Mouse (Mus musculus) forebrain, embryonic 15.5 days (tissue): Measurements from ENCODE around the gene St8sia1. TPM values are rescaled to one million over a fixed set of nuclear protein-coding genes. Genes with fewer than 3 reads are reported as not detected.
A peak's percentile ranks its signal among the peaks of the same experiment; 100 is the strongest.

Source experiments
- ATAC-seq: fragments of 200-750 bp; cut with Nextera tagmentation; replicated peaks from 2 replicates; pipeline ENCODE4 v1.8.0; 2017; ENCODE audit warnings: mild to moderate bottlenecking, moderate TSS enrichment, moderate library complexity
- H3K27ac ChIP-seq: fragments of 300-500 bp; sonication (generic); replicated peaks from 2 replicates; pipeline ENCODE4 v1.5.1; 2015; ENCODE audit warnings: mild to moderate bottlenecking, inconsistent platforms
- H3K27me3 ChIP-seq: fragments of 300-500 bp; sonication (generic); 2 replicates; pipeline ENCODE4 v1.6.1; 2015; ENCODE audit warnings: inconsistent platforms
- H3K36me3 ChIP-seq: fragments of 300-500 bp; sonication (generic); 2 replicates; pipeline ENCODE4 v1.6.1; 2015; ENCODE audit warnings: mild to moderate bottlenecking, inconsistent platforms
- H3K4me1 ChIP-seq: fragments of 300-500 bp; sonication (generic); 2 replicates; pipeline ENCODE4 v1.6.1; 2015; ENCODE audit warnings: inconsistent platforms
- H3K4me2 ChIP-seq: fragments of 300-500 bp; sonication (generic); replicated peaks from 2 replicates; pipeline ENCODE4 v1.6.1; 2015; ENCODE audit warnings: mild to moderate bottlenecking, inconsistent platforms
- H3K4me3 ChIP-seq: fragments of 300-500 bp; sonication (generic); 2 replicates; pipeline ENCODE4 v1.5.1; 2015; ENCODE audit warnings: mild to moderate bottlenecking, inconsistent platforms
- H3K9ac ChIP-seq: fragments of 300-500 bp; sonication (generic); replicated peaks from 2 replicates; pipeline ENCODE4 v1.6.1; 2015; ENCODE audit warnings: mild to moderate bottlenecking, inconsistent platforms
- H3K9me3 ChIP-seq: fragments of 300-500 bp; sonication (generic); 2 replicates; pipeline ENCODE4 v1.6.1; 2016; ENCODE audit warnings: inconsistent platforms
- WGBS: fragments of 180-500 bp; shearing (Covaris S2); methylation state at CpG from one replicate; pipeline ENCODE4 v1.1.7; 2015; ENCODE audit warnings: mixed read lengths; 5-methylcytosine and 5-hydroxymethylcytosine counted together
- polyA plus RNA-seq: library from polyadenylated mRNA; unstranded; fragments of >200 nt; fragmentation: Nextera tagmentation; extraction: Ambion mirVana; gene quantifications from 2 replicates; pipeline ENCODE4 v1.2.1, GENCODE M21; 2015

The St8sia1 gene
- polyA plus RNA-seq, 1 experiment from 2014 or later: 6.9 TPM

DNA sequence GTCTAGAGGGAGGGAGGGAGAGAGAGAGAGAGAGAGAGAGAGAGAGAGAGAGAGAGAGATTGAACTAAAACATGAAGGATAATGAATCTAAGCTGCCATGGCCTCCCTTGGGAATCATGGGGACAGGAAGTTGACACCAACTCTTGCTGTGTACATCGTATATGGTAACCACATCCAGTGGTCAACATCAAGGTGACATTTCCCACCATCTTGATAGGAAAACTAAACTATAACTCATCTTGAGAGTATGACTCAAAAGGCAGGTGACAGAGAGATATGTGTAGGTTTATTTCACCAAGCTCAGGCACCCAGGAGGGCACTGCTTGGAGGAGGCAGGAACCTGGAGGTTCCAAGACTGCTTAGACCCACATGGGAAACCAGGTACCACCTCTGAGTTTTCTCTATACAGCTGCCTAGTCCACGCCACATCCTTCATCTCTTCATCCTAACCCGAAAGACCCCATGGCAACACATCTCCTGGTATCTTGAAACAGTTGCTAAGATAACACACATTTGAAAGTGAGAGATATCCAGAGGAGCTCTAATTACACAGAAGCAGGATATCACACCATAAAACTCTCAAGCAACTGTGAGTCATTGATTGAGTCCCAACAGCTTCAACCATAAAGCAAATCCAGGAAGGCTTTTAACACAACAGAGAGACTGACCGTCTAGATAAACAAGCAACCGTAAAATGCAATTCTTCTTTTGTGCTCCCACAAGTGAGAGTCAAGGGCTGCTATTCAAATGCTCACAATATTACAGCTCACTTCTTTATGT is 141.1 kb downstream of the St8sia1 start:
- no peaks in the 10 kb centered on the region for H3K9me3 ChIP-seq
- no peaks in the 10 kb centered on the region for H3K4me1 ChIP-seq
- H3K27me3 ChIP-seq: no peaks in the 10 kb centered on the region
- WGBS: 80% methylated on average over 5 of the region's 5 CpGs
- H3K9ac ChIP-seq: no peak overlapping the region
- ATAC-seq: no peak
- no peak overlapping the region for H3K4me2 ChIP-seq
- H3K4me3 ChIP-seq: no peak overlapping the region
- H3K27ac ChIP-seq: no peak overlapping the region
- H3K36me3 ChIP-seq: 0 out of 2 replicates have a peak, but pooled peaks cover 8% of the 10 kb centered on the region

GRCm38 (mm10) chr6:142818306-142818705 is 145.9 kb downstream of the St8sia1 start:
- Histone ChIP-seq H3K27me3 (no peaks in the 10 kb centered on the region), H3K4me1 (peaks cover 21% of the 10 kb centered on the region), H3K4me3 (no peak overlapping the region), H3K9ac (no peak overlapping the region), H3K9me3 (no peaks in the 10 kb centered on the region), H3K36me3 (no peaks in the 10 kb centered on the region), H3K4me2 (no peak overlapping the region), H3K27ac (no peak overlapping the region)
- 96% methylated on average over 10 of the region's 10 CpGs for WGBS
- ATAC-seq: no peak

GRCm38 (mm10) chr6:142815513-142815912 is 148.7 kb downstream of the St8sia1 start:
- Histone ChIP-seq H3K27me3 (no peaks in the 10 kb centered on the region), H3K4me2 (no peak overlapping the region), H3K27ac (no peak overlapping the region), H3K9ac (no peak overlapping the region), H3K4me1 (peaks cover 21% of the 10 kb centered on the region), H3K4me3 (no peak overlapping the region), H3K36me3 (no peaks in the 10 kb centered on the region), H3K9me3 (no peaks in the 10 kb centered on the region)
- 55% methylated on average over 3 of the region's 3 CpGs for WGBS
- peak; percentile 20; the same call in 1 of the 2 replicates for ATAC-seq

GRCm38 (mm10) chr6:142814495-142814921 is 149.7 kb downstream of the St8sia1 start:
- Histone ChIP-seq H3K27ac (peak overlapping the region; percentile 37; the same call in 1 of the 2 replicates), H3K4me3 (peak overlapping the region; percentile 34), H3K27me3 (no peaks in the 10 kb centered on the region), H3K36me3 (no peaks in the 10 kb centered on the region), H3K4me1 (peaks cover 21% of the 10 kb centered on the region), H3K9ac (peak overlapping the region; percentile 39), H3K9me3 (no peaks in the 10 kb centered on the region), H3K4me2 (peak overlapping the region; percentile 47)
- ATAC-seq: peak; percentile 62
- WGBS: 3% methylated on average over 15 of the region's 15 CpGs

DNA sequence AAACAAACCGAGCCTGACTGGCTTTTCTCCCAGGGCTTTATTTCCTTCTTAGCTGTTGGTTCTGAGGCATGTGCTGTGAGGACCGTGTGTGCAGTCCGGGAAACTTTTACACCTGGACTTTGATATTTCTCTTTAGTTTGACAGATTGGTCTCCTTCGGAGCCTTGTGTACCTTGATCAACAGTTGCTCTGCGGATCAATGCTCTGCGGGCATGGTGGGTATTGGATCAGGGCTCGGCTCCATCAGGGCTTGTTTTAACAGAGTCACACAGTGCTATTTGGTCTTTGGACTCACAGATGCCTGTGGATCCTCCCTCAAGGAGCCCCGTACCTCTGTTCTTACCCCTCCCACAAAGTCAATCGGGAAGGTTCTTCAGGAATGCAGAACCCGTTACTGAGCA is 150.2 kb downstream of the St8sia1 start:
- Histone ChIP-seq H3K9me3 (no peaks in the 10 kb centered on the region), H3K36me3 (no peaks in the 10 kb centered on the region), H3K27ac (no peak overlapping the region), H3K27me3 (no peaks in the 10 kb centered on the region), H3K4me3 (0 out of 2 replicates have a peak overlapping the region, but pooled peaks have one; percentile 34), H3K9ac (no peak overlapping the region), H3K4me1 (peaks cover 21% of the 10 kb centered on the region), H3K4me2 (peak overlapping the region; percentile 47; the same call in 1 of the 2 replicates)
- 47% methylated on average over 10 of the region's 10 CpGs for WGBS
- peak; percentile 45; the same call in 1 of the 2 replicates for ATAC-seq

GRCm38 (mm10) chr6:142812969-142813368 is 151.3 kb downstream of the St8sia1 start:
- no peak overlapping the region for H3K27ac ChIP-seq
- H3K36me3 ChIP-seq: no peaks in the 10 kb centered on the region
- no peak overlapping the region for H3K9ac ChIP-seq
- ATAC-seq: no peak
- H3K27me3 ChIP-seq: no peaks in the 10 kb centered on the region
- H3K4me3 ChIP-seq: no peak overlapping the region
- 50% methylated on average over 5 of the region's 5 CpGs for WGBS
- H3K9me3 ChIP-seq: no peaks in the 10 kb centered on the region
- no peak overlapping the region for H3K4me2 ChIP-seq
- H3K4me1 ChIP-seq: peaks cover 21% of the 10 kb centered on the region

DNA sequence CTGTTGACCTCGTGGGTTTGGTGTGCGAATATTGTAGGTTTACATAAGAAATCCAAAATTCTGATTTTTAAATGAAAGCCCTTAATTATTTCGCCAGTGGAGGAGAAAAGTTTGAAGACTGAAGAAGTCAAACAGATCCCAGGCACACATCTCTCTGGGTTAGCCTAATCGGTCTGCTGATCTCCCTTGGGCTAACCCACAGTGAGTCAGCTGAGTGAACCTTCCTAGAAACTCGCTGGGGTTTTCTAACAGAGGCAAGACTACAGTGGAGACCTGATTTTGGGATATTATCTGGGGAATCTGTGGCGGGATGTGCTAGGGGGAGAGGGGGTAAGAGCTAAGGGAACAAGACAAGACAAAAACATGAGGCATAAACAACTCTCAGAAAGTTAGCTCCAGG is 154.0 kb downstream of the St8sia1 start:
- ATAC-seq: no peak
- WGBS: 67% methylated on average over 6 of the region's 6 CpGs

DNA sequence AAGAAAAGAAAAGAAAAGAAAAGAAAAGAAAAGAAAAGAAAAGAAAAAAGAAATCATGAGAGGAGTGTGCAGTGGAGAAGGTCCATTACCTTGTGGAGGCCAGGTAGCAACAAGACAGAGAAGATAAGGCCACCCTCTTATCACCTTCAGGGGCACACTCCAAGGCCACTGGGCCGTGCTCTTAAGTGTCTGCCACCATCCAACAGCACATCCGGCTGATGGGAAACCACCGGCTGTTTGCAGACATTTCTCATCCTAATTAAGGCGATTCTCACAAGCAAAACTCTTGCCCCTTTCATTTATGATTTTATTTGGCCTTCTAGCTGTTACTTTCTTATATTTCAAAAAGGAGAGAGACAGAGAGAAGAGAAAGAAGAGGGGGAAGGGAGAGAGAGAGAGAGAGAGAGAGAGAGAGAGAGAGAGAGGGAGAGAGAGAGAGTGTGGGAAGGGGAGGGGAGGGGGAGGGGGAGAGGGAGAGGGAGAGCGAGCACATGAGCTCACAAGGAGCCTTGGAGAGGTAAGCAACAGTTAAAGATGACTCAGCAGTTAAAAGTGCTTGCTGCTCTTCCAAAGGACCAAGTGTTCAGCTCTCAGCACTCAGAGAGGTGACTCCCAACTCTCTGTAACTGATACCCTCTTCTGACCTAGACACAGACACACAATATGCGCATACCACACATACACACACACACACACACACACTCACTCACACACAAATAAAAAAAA is 154.7 kb downstream of the St8sia1 start:
- H3K27ac ChIP-seq: no peak overlapping the region
- WGBS: 53% methylated on average over 6 of the region's 6 CpGs
- no peaks in the 10 kb centered on the region for H3K36me3 ChIP-seq
- no peak overlapping the region for H3K9ac ChIP-seq
- no peak overlapping the region for H3K4me3 ChIP-seq
- H3K4me2 ChIP-seq: no peak overlapping the region
- no peaks in the 10 kb centered on the region for H3K27me3 ChIP-seq
- H3K4me1 ChIP-seq: peaks cover 10% of the 10 kb centered on the region
- H3K9me3 ChIP-seq: no peaks in the 10 kb centered on the region
- ATAC-seq: no peak

More for the DNA sequence above, 154.0 kb downstream of the St8sia1 start:
- Histone ChIP-seq H3K27me3 (no peaks in the 10 kb centered on the region), H3K4me1 (peaks cover 16% of the 10 kb centered on the region), H3K4me2 (no peak overlapping the region), H3K4me3 (no peak overlapping the region), H3K27ac (no peak overlapping the region), H3K9me3 (no peaks in the 10 kb centered on the region), H3K36me3 (no peaks in the 10 kb centered on the region), H3K9ac (no peak overlapping the region)

DNA sequence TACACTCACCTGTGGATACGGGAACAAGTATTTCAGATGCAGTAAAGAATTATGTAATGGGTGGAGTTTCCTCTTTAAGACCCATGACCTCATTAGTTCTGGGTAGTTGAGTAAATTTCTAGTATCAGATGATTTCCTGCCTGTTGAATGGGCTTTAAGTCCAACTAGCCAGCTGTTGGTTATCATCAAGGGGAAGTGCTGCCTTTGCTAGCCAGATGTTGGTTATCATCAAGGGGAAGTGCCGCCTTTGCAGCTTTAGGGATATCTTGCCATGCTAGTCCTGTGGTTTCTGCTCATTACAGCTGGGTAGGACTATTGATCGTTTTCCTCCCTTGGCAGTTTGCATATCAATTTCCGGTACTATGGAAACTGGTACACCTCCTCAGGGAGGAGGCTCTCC is 157.9 kb downstream of the St8sia1 start:
- H3K27ac ChIP-seq: no peak overlapping the region
- H3K4me1 ChIP-seq: peaks cover 7% of the 10 kb centered on the region; the same call in 1 of the 2 replicates
- WGBS: 93% methylated on average over 4 of the region's 4 CpGs
- H3K9me3 ChIP-seq: no peaks in the 10 kb centered on the region
- H3K4me3 ChIP-seq: no peak overlapping the region
- no peak overlapping the region for H3K9ac ChIP-seq
- H3K27me3 ChIP-seq: no peaks in the 10 kb centered on the region
- no peak overlapping the region for H3K4me2 ChIP-seq
- ATAC-seq: no peak
- no peaks in the 10 kb centered on the region for H3K36me3 ChIP-seq

GRCm38 (mm10) chr6:142804402-142804801 is 159.8 kb downstream of the St8sia1 start, which contains the start of gene Sult6b2:
Gene Sult6b2 (minus strand): TSS chr6:142804502.
- no peaks in the 10 kb centered on the region for H3K9me3 ChIP-seq
- no peak within 1 kb of the TSS for H3K9ac ChIP-seq
- ATAC-seq: no peak
- H3K4me3 ChIP-seq: no peak within 1 kb of the TSS
- H3K4me2 ChIP-seq: no peak within 1 kb of the TSS
- H3K36me3 ChIP-seq: no peaks in the 10 kb centered on the region
- no peak within 1 kb of the TSS for H3K27ac ChIP-seq
- H3K4me1 ChIP-seq: peaks cover 8% of the 10 kb centered on the region; the same call in 1 of the 2 replicates
- no peaks in the 10 kb centered on the region for H3K27me3 ChIP-seq

DNA sequence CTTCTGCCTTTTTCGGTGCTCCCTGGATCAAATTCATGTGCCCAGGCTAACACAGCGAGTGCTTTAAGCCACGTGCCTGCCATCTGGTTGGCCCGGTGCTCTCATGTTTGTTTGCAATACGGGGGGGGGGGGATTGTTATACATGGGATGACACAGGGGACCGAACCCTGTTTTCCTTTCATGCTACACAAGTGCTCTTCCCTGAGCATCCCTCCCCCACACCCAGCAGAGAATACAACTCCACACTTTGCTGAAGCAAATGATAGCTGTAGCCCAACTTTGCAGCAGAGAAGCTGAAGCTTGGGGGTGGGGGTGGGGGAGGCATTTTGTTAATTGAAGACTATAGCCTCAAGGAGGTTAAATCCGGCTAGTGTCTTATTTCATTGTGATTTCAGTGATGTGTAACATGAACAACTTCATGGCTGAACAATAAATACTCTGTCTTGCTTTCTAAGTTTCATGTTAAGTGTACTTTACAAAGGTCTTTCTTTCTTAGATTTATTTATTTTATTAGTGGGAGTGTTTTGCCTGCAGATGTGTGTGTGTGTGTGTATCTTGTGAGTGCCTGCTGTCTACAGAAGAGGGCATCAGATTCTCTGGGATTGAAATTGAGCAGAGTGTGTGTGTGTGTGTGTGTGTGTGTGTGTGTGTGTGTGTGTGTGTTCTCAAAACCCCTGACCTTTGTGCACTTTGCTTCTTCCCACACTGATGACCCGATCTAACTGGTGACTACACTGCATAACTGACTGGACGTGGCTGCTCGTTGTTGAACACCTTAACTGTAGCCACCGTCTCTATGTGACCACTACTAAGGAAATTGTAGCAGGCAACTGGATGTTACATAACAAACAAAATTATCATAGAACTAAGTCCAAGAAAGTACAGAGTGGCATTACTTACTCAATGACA is 161.4 kb downstream of the St8sia1 start:
- Histone ChIP-seq H3K36me3 (no peaks in the 10 kb centered on the region), H3K4me1 (peaks cover 8% of the 10 kb centered on the region; the same call in 1 of the 2 replicates), H3K27me3 (no peaks in the 10 kb centered on the region), H3K9me3 (no peaks in the 10 kb centered on the region), H3K4me3 (no peak overlapping the region), H3K9ac (no peak overlapping the region), H3K4me2 (no peak overlapping the region), H3K27ac (no peak overlapping the region)
- no peak for ATAC-seq
- WGBS: 67% methylated on average over 11 of the region's 11 CpGs
